Mouse (Mus musculus): ENCODE data around the gene Fmnl3. TPM values are rescaled to one million over a fixed set of nuclear protein-coding genes. Genes with fewer than 3 reads are reported as not detected.

Fmnl3 gene
- total RNA-seq, 1 experiment from 2014 or later: 32.8 TPM

DNA sequence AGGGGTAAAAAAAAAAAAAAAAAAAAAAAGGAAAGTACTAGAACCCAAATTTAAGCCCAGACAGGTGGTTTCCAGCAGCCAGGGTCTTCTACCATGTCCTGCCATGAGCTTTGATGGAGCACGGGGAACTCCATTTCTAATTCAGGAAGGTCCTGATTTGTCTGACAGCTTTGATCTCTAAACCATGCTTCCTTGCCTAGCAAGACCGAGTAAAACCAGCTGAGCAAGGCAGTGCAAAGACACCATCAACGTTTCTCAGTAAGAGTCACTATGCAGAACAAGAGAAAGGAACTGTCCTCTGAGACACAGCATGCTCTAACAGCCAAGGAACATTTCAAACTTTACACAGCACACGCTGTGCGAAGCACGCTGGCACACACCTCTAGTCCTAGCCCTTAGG is 18.7 kb downstream of the Fmnl3 start:
- ATAC-seq (ENCODE audit: extremely low read depth, insufficient number of reproducible peaks, low FRiP score, poor library complexity, severe bottlenecking): no peak

DNA sequence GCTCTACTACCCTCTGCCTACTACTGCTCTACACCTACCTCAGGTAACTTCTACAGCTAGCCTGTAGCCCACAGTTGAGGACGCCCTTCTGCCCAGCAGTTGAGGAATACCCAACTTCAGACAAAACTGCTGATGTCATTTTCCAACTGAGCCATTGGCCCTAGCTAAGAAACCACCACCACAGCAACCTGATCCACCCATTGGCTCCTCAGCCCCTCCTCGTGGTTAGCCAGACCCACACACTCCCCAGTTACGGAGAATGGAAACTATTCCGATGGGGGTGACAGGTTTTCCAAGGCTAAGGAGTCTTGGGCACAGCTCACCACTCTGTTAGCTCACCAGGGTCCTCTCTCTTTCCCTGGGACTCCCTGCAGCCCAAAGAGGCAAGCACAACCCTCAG is 25.3 kb downstream of the Fmnl3 start:
- no peak for ATAC-seq (ENCODE audit: extremely low read depth, insufficient number of reproducible peaks, low FRiP score, poor library complexity, severe bottlenecking)

DNA sequence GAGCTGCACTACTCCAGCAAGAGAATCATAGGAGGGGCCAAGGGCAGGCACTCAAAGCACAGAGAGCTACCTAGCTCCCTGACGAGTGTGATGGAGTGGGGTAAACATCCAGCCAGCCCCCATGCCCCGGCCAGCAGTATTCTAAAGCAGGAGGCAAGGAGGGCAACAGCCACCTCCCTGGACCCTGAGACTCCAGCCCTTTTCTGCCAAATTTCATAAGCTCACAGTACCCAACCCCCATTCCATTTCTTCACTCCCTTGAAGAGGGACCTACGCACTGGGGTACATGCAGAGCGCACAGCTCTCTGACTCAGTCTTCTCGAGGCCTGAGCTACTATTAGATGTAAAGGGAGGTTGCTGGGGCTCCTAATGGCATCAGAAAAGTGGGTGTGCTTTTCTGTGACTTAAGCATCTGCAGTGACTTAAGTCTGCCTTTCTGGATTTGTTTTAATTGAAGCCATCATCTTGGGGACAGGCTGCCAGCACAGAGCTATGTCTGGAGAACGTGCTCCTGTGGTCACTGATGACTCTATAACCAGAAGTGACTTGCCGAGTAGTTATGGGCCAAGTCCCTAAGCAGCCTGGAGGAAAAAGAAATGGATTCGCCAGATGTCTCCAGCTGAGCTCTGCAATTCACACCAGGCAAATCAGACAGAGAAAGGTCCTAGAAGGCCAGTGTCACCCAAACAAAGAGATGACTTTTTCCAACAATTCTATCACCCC is 26.0 kb downstream of the Fmnl3 start:
- no peak for ATAC-seq (ENCODE audit: extremely low read depth, insufficient number of reproducible peaks, low FRiP score, poor library complexity, severe bottlenecking)

- no peak for ATAC-seq (ENCODE audit: extremely low read depth, insufficient number of reproducible peaks, low FRiP score, poor library complexity, severe bottlenecking)
Observed at GRCm38 (mm10) chr15:99343414-99344147, 26.7 kb downstream of the Fmnl3 start.

- ATAC-seq (ENCODE audit: extremely low read depth, insufficient number of reproducible peaks, low FRiP score, poor library complexity, severe bottlenecking): no peak
Observed at GRCm38 (mm10) chr15:99342194-99342981, 27.9 kb downstream of the Fmnl3 start.

GRCm38 (mm10) chr15:99341102-99341501 is 29.2 kb downstream of the Fmnl3 start:
- peak; percentile 94 for ATAC-seq (ENCODE audit: extremely low read depth, insufficient number of reproducible peaks, low FRiP score, poor library complexity, severe bottlenecking)

DNA sequence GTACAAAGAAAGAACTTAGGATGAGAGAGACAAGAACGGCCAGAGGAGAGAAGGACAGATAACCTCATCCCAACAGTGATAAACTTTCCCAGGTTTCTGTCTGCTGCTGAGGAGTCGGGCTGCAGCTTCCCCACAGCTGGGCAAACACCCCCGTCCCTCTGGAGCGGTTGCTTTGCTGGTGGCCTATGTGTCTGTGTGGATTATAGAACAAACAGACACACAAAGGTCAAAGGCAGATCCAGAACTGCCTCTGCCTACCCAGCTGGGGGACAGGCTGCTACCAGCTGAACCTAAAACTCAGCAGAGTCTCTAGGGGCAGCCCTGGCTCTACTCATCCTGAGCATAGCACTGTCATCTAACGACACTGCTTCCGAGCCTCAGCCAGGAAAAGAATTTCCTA is 30.6 kb downstream of the Fmnl3 start:
- no peak for ATAC-seq (ENCODE audit: extremely low read depth, insufficient number of reproducible peaks, low FRiP score, poor library complexity, severe bottlenecking)

DNA sequence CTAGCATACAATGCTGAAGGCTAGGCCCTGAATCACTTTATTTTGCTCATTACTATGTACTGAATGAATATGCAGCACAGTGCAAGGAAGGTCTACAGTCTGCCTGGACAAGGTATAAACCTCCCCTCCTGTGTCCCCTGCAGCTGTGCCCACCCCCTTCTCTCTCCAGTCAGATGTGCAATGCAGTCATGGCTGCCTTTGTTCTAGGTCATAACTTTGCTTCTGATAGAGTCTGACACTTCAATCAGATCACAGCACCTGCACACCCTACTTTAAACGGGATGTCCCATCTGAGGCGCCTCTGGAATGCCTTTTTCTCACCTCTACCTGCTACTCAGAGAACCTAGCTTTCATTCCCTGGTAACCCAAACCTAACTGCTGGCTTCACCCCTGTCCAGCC is 31.4 kb downstream of the Fmnl3 start:
- no peak for ATAC-seq (ENCODE audit: extremely low read depth, insufficient number of reproducible peaks, low FRiP score, poor library complexity, severe bottlenecking)

DNA sequence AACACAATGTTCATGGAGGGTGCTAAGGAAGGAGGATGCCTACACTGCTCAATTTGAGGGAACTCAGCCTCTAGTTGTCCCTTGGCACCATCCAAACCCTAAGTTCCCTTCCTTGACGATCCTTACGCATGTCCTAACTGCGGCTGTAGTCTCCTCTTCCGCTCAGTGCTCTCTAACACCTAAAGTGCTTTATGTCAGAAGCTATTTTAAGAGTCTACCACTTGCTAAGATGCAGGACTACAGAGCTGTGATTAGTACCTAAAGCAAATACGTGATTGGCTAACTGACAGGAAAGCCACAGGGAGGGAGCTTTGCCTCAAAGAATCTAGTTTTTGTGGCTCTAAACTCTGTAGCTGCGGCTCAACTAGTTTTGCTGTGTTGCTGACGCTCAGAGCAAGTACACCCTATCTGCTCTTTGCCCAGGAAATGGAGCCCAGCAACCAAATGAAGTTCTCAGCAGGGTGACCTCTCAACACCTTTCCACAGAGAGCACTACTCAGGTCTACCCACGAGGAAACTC is 34.4 kb downstream of the Fmnl3 start:
- ATAC-seq (ENCODE audit: extremely low read depth, insufficient number of reproducible peaks, low FRiP score, poor library complexity, severe bottlenecking): no peak

DNA sequence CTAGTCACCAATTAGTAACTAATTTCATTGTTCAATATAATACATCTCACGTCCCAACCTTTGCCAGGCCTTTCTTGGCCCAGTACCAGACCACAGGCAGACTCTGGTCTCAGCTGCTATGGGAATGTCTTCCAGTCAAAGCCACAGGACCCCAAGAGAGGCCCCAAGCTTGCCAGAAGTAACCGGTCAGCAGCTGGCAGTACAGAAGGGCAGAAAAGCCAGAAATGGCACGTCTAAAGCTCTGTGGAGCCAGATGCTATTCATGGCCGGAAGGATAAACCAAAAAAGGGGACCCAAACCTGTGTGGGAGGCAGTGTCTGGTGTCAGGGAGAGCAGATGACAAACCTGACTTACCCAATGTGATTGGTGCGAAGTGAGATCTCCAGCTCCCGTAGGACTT is 35.8 kb downstream of the Fmnl3 start:
- no peak for ATAC-seq (ENCODE audit: extremely low read depth, insufficient number of reproducible peaks, low FRiP score, poor library complexity, severe bottlenecking)

- no peak for ATAC-seq (ENCODE audit: extremely low read depth, insufficient number of reproducible peaks, low FRiP score, poor library complexity, severe bottlenecking)
Observed at GRCm38 (mm10) chr15:99333676-99334065, 36.6 kb downstream of the Fmnl3 start.

- peak; percentile 56 for ATAC-seq (ENCODE audit: extremely low read depth, insufficient number of reproducible peaks, low FRiP score, poor library complexity, severe bottlenecking)
Observed at GRCm38 (mm10) chr15:99332921-99333675, 37.2 kb downstream of the Fmnl3 start.

GRCm38 (mm10) chr15:99332111-99332510 is 38.2 kb downstream of the Fmnl3 start:
- no peak for ATAC-seq (ENCODE audit: extremely low read depth, insufficient number of reproducible peaks, low FRiP score, poor library complexity, severe bottlenecking)

- no peak for ATAC-seq (ENCODE audit: extremely low read depth, insufficient number of reproducible peaks, low FRiP score, poor library complexity, severe bottlenecking)
Observed at GRCm38 (mm10) chr15:99331341-99331740, 38.9 kb downstream of the Fmnl3 start.

GRCm38 (mm10) chr15:99330324-99330723 is 40.0 kb downstream of the Fmnl3 start:
- ATAC-seq (ENCODE audit: extremely low read depth, insufficient number of reproducible peaks, low FRiP score, poor library complexity, severe bottlenecking): no peak

GRCm38 (mm10) chr15:99328011-99328410 is 42.3 kb downstream of the Fmnl3 start:
- ATAC-seq (ENCODE audit: extremely low read depth, insufficient number of reproducible peaks, low FRiP score, poor library complexity, severe bottlenecking): no peak

- ATAC-seq (ENCODE audit: extremely low read depth, insufficient number of reproducible peaks, low FRiP score, poor library complexity, severe bottlenecking): peak; percentile 70
Observed at GRCm38 (mm10) chr15:99326959-99327358, 43.3 kb downstream of the Fmnl3 start.

DNA sequence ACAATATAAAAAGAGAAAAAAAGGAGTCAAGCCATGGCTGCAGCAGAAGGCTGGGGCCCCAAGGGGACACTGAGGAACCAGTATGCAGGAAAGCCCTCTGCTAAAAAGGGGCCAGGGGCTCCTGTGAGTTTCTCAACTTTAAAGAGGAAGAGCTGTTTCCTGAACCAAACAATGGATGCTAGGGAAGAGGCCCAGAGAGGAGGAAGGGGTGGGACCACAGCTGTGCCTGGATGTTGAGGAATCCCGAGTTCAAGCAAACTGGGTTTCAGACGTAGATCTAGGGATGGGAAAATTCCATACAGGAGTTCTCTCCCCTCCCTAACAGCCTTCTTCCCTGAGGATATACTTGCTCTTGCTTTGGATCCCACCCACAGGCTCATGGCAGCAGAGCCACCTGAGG is 43.9 kb downstream of the Fmnl3 start:
- no peak for ATAC-seq (ENCODE audit: extremely low read depth, insufficient number of reproducible peaks, low FRiP score, poor library complexity, severe bottlenecking)

DNA sequence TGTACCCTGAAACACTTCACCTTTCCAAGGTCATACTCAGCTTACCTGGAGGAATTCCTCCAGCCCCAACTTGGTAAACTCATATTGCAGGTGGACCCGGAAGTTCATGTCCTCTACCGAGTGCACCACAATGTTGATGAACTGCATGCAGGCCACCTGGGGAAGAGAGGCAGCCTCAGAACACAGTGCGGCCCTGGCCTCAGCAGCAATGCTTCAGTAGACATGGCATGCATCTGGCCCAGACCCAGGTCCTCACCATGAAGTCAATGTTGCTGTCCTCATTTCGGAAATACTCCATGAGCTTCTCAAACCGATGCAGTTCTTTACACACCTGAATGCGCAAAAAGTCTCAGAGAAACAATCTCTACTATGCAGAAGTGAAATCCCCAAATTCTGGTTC is 44.7 kb downstream of the Fmnl3 start:
- ATAC-seq (ENCODE audit: extremely low read depth, insufficient number of reproducible peaks, low FRiP score, poor library complexity, severe bottlenecking): no peak

Data from neutrophil, adult 5-6 weeks (primary cell).